Mouse (Mus musculus) intestine, postnatal 0 days (tissue): Measurements from ENCODE around the gene 6330403K07Rik. TPM values are rescaled to one million over a fixed set of nuclear protein-coding genes. Genes with fewer than 3 reads are reported as not detected.

Experiments used
- ATAC-seq: fragments of 200-750 bp; cut with Nextera tagmentation; 2 replicates; pipeline ENCODE4 v1.8.0; 2017; ENCODE audit warnings: mild to moderate bottlenecking, moderate TSS enrichment, moderate library complexity
- H3K27ac ChIP-seq: fragments of 300-500 bp; sonication (generic); 2 replicates; pipeline ENCODE4 v1.5.1; 2014; ENCODE audit warnings: mild to moderate bottlenecking, low read depth, low read length, moderate library complexity
- H3K27me3 ChIP-seq: fragments of 300-500 bp; sonication (generic); replicated peaks from 2 replicates; pipeline ENCODE4 v1.6.1; 2014; ENCODE audit warnings: low read length, mixed read lengths; ENCODE audit not compliant: control insufficient read depth, insufficient read depth
- H3K36me3 ChIP-seq: fragments of 300-500 bp; sonication (generic); 2 replicates; pipeline ENCODE4 v1.6.1; 2014; ENCODE audit warnings: mild to moderate bottlenecking, moderate library complexity; ENCODE audit not compliant: control insufficient read depth, insufficient read depth
- H3K4me1 ChIP-seq: fragments of 300-500 bp; sonication (generic); replicated peaks from 2 replicates; pipeline ENCODE4 v1.6.1; 2014; ENCODE audit warnings: antibody characterized with exemption, low read length, mixed read lengths; ENCODE audit not compliant: control insufficient read depth, insufficient read depth
- H3K4me2 ChIP-seq: fragments of 300-500 bp; sonication (generic); replicated peaks from 2 replicates; pipeline ENCODE4 v1.6.1; 2014; ENCODE audit warnings: low read depth, mild to moderate bottlenecking, moderate library complexity
- H3K4me3 ChIP-seq: fragments of 300-500 bp; sonication (generic); 2 replicates; pipeline ENCODE4 v1.5.1; 2014; ENCODE audit warnings: low read depth, low read length
- H3K9ac ChIP-seq: fragments of 300-500 bp; sonication (generic); 2 replicates; pipeline ENCODE4 v1.6.1; 2014; ENCODE audit warnings: mild to moderate bottlenecking, low read depth, low read length
- H3K9me3 ChIP-seq: fragments of 300-500 bp; sonication (generic); 2 replicates; pipeline ENCODE4 v1.6.1; 2016; ENCODE audit warnings: mixed run types; ENCODE audit not compliant: control insufficient read depth
- CTCF ChIP-seq: sonication (generic); IDR thresholded peaks from 2 replicates; pipeline ENCODE4 v1.5.1; 2016; ENCODE audit warnings: low read depth, mild to moderate bottlenecking, control low read depth, antibody characterized with exemption, moderate library complexity
- WGBS: fragments of 180-500 bp; shearing (Covaris S2); extraction: QIAGEN DNeasy Blood & Tissue Kit; methylation state at CpG from one replicate; pipeline ENCODE4 v1.1.7; 2014; 5-methylcytosine and 5-hydroxymethylcytosine counted together
- polyA plus RNA-seq: library from polyadenylated mRNA; unstranded; fragments of >200 nt; fragmentation: Nextera tagmentation; extraction: Ambion mirVana; gene quantifications from 2 replicates; pipeline ENCODE4 v1.2.1, GENCODE M21; 2015

Gene 6330403K07Rik
- polyA plus RNA-seq, 1 experiment from 2014 or later = 20.4 TPM

DNA sequence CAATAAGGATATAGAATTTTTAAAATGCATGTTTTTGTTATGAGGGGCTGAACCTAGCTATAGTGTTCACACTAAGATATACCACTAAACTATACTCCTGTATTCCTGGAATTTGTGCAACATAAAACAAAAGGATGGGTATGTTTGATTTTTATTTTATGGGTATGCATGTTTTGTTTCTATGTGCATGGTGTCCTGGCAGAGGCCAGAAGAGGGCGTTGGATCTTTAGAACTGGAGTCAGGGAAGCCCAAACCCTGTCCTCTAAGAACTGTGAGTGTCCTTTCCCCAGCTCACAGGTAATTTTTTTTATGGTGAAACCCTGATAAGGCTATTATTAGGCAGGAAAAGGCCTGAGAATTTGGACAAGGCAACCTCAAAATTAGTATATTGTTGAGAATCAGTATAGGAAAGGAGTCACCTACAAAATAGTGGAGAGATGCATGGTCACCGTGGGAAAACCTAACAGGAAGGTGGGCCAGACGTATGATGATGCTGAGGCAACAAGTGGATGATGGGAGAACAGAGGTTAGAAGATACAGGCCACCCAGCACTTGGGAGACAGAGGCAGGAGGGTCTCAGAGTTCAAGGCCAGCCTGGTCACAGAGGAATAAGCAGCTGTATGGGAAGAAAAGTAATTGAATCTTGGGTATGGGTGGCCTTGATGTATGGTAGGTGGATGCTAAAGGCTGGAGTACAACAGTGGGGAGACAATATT is 3.8 kb downstream of the 6330403K07Rik start:
- no peak overlapping the region for H3K9ac ChIP-seq
- no peaks in the 10 kb centered on the region for H3K27me3 ChIP-seq
- H3K4me1 ChIP-seq = no peaks in the 10 kb centered on the region; the same call in 1 of the 2 replicates
- H3K9me3 ChIP-seq = no peaks in the 10 kb centered on the region
- TF ChIP-seq CTCF = no peak
- H3K4me3 ChIP-seq = no peak overlapping the region
- no peak overlapping the region for H3K4me2 ChIP-seq
- ATAC-seq = no peak
- H3K27ac ChIP-seq = no peak overlapping the region
- WGBS = 69% methylated on average over 3 of the region's 3 CpGs
- H3K36me3 ChIP-seq = peaks cover 30% of the 10 kb centered on the region

DNA sequence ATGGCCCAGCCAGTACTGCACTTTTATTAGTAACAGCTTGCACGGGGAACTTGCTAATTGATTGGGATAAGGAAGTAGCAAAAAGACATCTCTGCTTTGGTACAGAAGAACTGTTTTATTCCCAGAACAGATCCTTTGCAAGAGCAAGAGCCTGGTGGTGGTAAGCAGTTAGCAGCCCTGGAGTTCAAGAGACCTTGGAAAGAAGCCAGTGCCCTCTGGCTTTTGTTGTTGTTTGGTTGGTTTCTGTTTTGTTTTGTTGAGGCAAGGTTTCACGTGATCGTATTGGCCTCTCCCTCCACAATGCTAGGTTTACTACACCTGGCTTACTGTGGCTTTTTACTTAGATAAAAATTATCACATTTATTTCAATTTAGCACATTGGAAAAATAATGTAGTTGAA is 5.0 kb downstream of the 6330403K07Rik start:
- H3K4me1 ChIP-seq = no peaks in the 10 kb centered on the region; the same call in 1 of the 2 replicates
- no peak overlapping the region for H3K27ac ChIP-seq
- no peaks in the 10 kb centered on the region for H3K27me3 ChIP-seq
- no peak overlapping the region for H3K4me2 ChIP-seq
- H3K4me3 ChIP-seq = no peak overlapping the region
- TF ChIP-seq CTCF = no peak
- no peak for ATAC-seq
- no peak overlapping the region for H3K9ac ChIP-seq
- H3K36me3 ChIP-seq = peaks cover 31% of the 10 kb centered on the region
- WGBS = 72% methylated on average over 3 of the region's 3 CpGs
- H3K9me3 ChIP-seq = no peaks in the 10 kb centered on the region

DNA sequence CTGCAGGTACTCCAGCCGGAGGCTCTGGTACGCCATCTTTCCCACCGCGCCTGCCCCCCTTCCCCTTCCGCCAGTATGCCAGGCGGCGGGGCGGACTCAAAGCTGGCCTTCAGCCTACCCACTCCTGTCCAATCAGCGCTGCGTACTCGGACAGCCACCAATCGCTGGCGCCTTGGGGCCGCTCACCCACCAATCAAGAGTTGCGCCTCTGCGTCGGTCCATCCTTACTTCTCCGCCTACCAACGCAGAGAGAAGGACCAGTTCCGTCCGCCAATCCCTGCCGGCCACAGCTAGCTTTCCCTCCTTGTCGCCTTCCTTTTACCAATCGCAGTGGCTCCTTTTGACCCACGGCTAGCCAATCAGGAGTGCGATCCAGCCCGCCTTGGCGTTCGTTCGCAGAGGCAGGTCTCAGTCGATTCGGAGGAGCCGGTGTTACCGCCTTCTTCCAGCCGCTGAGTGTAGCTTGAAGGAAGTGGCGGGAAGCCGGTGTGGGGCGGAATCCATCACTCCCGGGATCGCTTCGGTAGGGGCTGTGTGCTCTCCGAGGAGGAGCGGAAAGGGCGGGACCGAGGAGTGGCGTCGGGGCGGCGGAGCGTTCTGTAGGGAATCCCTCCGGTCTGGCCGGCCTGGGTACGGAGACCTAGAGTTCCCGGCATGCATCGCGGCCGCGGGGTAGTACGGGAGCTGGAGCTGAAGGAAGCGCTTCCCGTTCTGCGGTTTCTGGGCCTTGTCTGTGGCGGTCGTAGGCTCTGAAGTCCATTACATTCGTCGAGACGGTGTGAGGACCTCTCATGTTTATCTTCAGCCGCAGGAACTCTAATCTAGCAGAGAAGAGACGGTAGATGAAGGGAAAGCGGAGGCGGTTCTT is 13.9 kb downstream of the 6330403K07Rik start, which contains the start of the genes Mis12 and Derl2:
Mis12 (plus strand) TSS at position 411 of the 868 bp plus-strand sequence.
Derl2 (minus strand) TSS at position 641 of the 868 bp plus-strand sequence.
- no peak for TF ChIP-seq CTCF
- Histone ChIP-seq H3K4me2 (peak within 1 kb of the TSS; percentile 84), H3K27ac (peak within 1 kb of the TSS; percentile 87), H3K27me3 (no peaks in the 10 kb centered on the region), H3K36me3 (peaks cover 7% of the 10 kb centered on the region; the same call in 1 of the 2 replicates), H3K9ac (peak within 1 kb of the TSS; percentile 80), H3K9me3 (no peaks in the 10 kb centered on the region), H3K4me1 (peaks cover 7% of the 10 kb centered on the region; the same call in 1 of the 2 replicates), H3K4me3 (peak within 1 kb of the TSS; percentile 93)
- ATAC-seq = peak; percentile 100
- under 1% methylated on average over 71 of the region's 71 CpGs for WGBS

DNA sequence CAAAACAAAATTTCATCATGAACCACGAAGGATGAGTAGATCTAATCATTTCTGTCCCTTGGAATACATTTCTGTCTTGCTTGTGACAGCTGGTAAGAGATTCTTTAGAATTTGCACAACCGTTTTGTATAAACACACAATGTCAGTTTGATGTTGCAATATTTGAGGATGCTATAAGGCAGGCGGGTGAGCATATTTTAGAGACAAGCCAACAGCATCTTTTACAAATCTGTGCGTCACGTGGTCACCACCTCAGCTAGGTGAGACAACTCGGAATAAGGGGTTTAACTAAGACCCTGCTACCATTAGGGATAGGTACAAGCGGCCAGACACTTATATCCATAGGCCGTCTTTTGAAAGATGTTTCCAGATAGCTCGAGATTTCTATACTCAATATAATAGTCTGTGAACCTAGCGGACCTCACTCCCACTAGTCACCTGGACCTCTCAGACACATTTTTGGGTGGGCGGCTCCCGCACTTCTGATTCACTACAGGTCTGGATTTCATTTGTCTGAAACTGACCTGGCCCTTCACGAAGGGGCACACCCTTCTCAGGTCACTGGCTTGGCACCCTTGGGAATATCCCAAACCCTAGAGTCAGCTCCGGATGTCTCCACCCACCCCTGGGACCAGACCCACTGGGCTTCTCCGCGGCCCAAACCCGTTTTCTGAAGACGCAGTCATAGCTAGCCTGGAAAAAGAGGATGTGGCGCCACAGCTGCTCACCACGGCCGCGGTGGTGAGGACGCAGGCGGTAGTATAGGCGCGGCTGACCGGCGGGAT is 14.7 kb downstream of the 6330403K07Rik start:
- no peaks in the 10 kb centered on the region for H3K9me3 ChIP-seq
- H3K9ac ChIP-seq = peak overlapping the region; percentile 80
- H3K4me1 ChIP-seq = peaks cover 7% of the 10 kb centered on the region; the same call in 1 of the 2 replicates
- H3K4me3 ChIP-seq = peak overlapping the region; percentile 93
- ATAC-seq = peak; percentile 9
- H3K4me2 ChIP-seq = peak overlapping the region; percentile 84
- H3K27ac ChIP-seq = no peak overlapping the region
- H3K36me3 ChIP-seq = peaks cover 14% of the 10 kb centered on the region; the same call in 1 of the 2 replicates
- no peaks in the 10 kb centered on the region for H3K27me3 ChIP-seq
- no peak for TF ChIP-seq CTCF
- 3% methylated on average over 28 of the region's 28 CpGs for WGBS

DNA sequence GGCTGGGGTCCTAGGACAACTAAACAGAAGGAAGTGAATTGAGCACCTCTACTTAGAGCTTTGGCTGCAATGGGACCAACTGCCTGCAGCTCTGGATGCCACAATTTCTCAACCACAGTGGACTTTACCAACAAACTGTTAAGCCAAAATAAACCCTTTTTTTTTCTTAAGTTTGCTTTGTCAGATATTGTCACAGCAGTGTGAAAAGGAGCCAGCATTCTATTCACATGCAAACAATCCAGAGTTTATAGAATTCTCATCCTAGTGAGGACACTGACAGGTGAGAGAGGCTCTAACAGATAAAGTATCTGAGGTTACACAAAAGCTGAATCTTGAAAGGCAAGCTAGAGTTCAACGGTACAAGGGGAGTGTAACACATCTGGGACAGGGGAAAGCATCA is 16.3 kb downstream of the 6330403K07Rik start:
- no peak for TF ChIP-seq CTCF
- no peaks in the 10 kb centered on the region for H3K9me3 ChIP-seq
- no peak overlapping the region for H3K9ac ChIP-seq
- no peak overlapping the region for H3K4me3 ChIP-seq
- peaks cover 7% of the 10 kb centered on the region; the same call in 1 of the 2 replicates for H3K4me1 ChIP-seq
- H3K36me3 ChIP-seq = peaks cover 24% of the 10 kb centered on the region
- 68% methylated on average over 1 of the region's 1 CpGs for WGBS
- H3K27me3 ChIP-seq = no peaks in the 10 kb centered on the region
- H3K4me2 ChIP-seq = no peak overlapping the region
- no peak overlapping the region for H3K27ac ChIP-seq
- ATAC-seq = no peak
